28 mouse cellular contexts compared by ENCODE assay signal in the genomic region with DNA sequence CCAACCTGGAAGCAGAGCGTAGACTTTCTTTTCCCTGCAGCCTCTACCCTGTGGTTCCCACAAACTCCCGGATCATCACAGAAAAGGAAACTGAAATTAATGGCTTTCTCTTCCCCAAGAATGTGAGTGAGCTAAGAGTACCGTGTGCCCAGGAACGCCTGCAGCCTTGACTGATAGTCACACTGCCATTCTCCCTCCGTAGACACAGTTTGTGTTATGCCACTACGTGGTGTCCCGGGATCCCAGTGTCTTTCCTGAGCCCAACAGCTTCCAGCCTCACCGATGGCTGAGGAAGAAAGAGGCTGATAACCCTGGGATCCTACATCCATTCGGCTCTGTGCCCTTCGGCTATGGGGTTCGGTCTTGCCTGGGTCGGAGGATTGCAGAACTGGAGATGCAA. TPM values are rescaled to one million over a fixed set of nuclear protein-coding genes. Genes with fewer than 3 reads are reported as not detected.
"Had no signal": no experiment of that assay in that cellular context is flagged by ENCODE, and none has a peak within 500 bp of the region (broad histone marks: within the 10 kb centered on the region; RNA-seq: fewer than 3 reads in every experiment).

No protein-coding gene starts in this region.

- H3K27ac ChIP-seq: embryonic facial prominence, embryonic 10.5 days; embryonic facial prominence, embryonic 12.5 days; embryonic facial prominence, embryonic 13.5 days; embryonic facial prominence, embryonic 15.5 days; forebrain, embryonic 10.5 days; forebrain, embryonic 12.5 days; forebrain, embryonic 13.5 days; forebrain, embryonic 15.5 days; heart, adult 2 months; heart, embryonic 10.5 days had no signal

- H3K27me3 ChIP-seq: embryonic facial prominence, embryonic 12.5 days; embryonic facial prominence, embryonic 13.5 days; embryonic facial prominence, embryonic 15.5 days; forebrain, embryonic 13.5 days had no signal

- DNase-seq: cerebellum, adult 8-10 months; cerebellum, adult 9-10 months; cerebellum, adult 9-11 months; cerebellum, postnatal 36 days; embryo, embryonic 11 days; forebrain, postnatal 0 days; gastrocnemius, postnatal 10 days; gastrocnemius, postnatal 14 days; gastrocnemius, postnatal 25 days; gastrocnemius, postnatal 36 days; heart, adult 2 months had no signal

- H3K4me3 ChIP-seq: embryonic facial prominence, embryonic 10.5 days; embryonic facial prominence, embryonic 12.5 days; embryonic facial prominence, embryonic 13.5 days; embryonic facial prominence, embryonic 15.5 days; erythroblast, embryonic 14.5 days; forebrain, embryonic 10.5 days; forebrain, embryonic 12.5 days; forebrain, embryonic 13.5 days; forebrain, embryonic 15.5 days; heart, adult 2 months; heart, embryonic 10.5 days had no signal

- H3K4me2 ChIP-seq: embryonic facial prominence, embryonic 12.5 days; embryonic facial prominence, embryonic 13.5 days; embryonic facial prominence, embryonic 15.5 days; forebrain, embryonic 12.5 days; forebrain, embryonic 13.5 days; forebrain, embryonic 15.5 days had no signal

- H3K36me3 ChIP-seq: embryonic facial prominence, embryonic 12.5 days; embryonic facial prominence, embryonic 13.5 days; embryonic facial prominence, embryonic 15.5 days; forebrain, embryonic 12.5 days; forebrain, embryonic 15.5 days had no signal

RNA-seq across cellular contexts. Expression of a gene that starts 12.0 kb away (rescaled TPM):
- total RNA-seq: common myeloid progenitor, adult 5-6 weeks; forebrain, postnatal 0 days; granulocyte monocyte progenitor cell, adult 5-6 weeks had no signal
- polyA plus RNA-seq: embryonic facial prominence, embryonic 11.5 days; erythroblast, embryonic 14.5 days; forebrain, embryonic 10.5 days; forebrain, embryonic 12.5 days; forebrain, embryonic 13.5 days; forebrain, embryonic 14.5 days; forebrain, embryonic 15.5 days; forebrain, embryonic 16.5 days; forebrain, postnatal 0 days had no signal

RNA-seq across cellular contexts. Expression of a gene that starts 34.7 kb away (rescaled TPM):
- total RNA-seq: common myeloid progenitor, adult 5-6 weeks had no signal
- polyA plus RNA-seq: erythroblast, embryonic 14.5 days had no signal

RNA-seq across cellular contexts. Expression of a gene that starts 54.3 kb away (rescaled TPM):
- total RNA-seq: common myeloid progenitor, adult 5-6 weeks; gastrocnemius, postnatal 25 days; gastrocnemius, postnatal 36 days; granulocyte monocyte progenitor cell, adult 5-6 weeks; heart, adult 18-20 months; heart, adult 2 months; heart, adult 8-10 months had no signal
- polyA plus RNA-seq: heart, adult 2 months had no signal
